Comparison of ENCODE assay signal across 10 mouse cellular contexts in the genomic region with DNA sequence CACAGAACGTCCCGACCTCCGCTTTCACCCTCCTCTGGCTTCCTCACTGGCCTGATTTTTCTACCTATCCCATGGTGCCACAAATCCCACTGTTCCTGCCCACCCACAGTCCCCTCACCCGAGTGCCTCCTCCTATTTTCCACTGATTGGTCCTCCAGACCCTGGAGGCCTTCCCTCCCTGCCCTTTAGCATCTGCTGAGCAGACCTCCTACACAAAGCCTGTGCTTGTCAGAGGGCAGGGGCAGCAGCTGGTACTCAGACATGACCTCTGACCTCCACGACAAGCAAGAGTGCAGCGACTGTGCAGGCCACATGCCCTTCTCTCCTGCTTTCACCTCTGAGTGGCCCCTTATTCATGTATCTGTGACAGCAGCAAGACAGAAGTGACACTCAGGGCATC.
A peak's percentile ranks its signal among the peaks of the same experiment; 100 is the strongest.
DNase-seq lines count a peak whose midpoint lies in the region; ATAC-seq lines count a peak whose summit lies in the region.
"Had no signal": no experiment of that assay in that cellular context is flagged by ENCODE, and none has a peak within 500 bp of the region (broad histone marks: within the 10 kb centered on the region; RNA-seq: fewer than 3 reads in every experiment).

No protein-coding gene starts in this region.

- H3K27ac ChIP-seq in hindbrain, embryonic 10.5 days: peak overlapping the region; percentile 84
- H3K27ac ChIP-seq in hindbrain, embryonic 14.5 days: no peak overlapping the region
- peak overlapping the region; percentile 81 for H3K27ac ChIP-seq in embryonic facial prominence, embryonic 10.5 days (replicated peaks)
- no peak overlapping the region; the same call in 1 of the 2 replicates for H3K27ac ChIP-seq in hindbrain, embryonic 16.5 days (ENCODE audit: low read depth, low read length)
- H3K27ac ChIP-seq in neural tube, embryonic 11.5 days (ENCODE audit: low read depth, low read length): peak overlapping the region; percentile 62

- peak; percentile 92 for DNase-seq in hindbrain, embryonic 10.5 days (ENCODE audit: low spot score)
- no peak for DNase-seq in hindbrain, embryonic 14.5 days (ENCODE audit: low spot score)
- DNase-seq in embryonic facial prominence, embryonic 10.5 days (ENCODE audit: low spot score): peak; percentile 79
- peak; percentile 63 for DNase-seq in neural tube, embryonic 11.5 days (ENCODE audit: low spot score)
- DNase-seq in left cerebral cortex, adult 18-20 months (ENCODE audit: low spot score in 2 of 2): no peak
- no peak for DNase-seq in cerebellum, postnatal 14 days
- DNase-seq: kidney, adult 8-10 months; right cerebral cortex, postnatal 4 days; thymus, adult 2 months had no signal

- H3K9me3 ChIP-seq in hindbrain, embryonic 10.5 days: no peaks in the 10 kb centered on the region
- no peaks in the 10 kb centered on the region for H3K9me3 ChIP-seq in hindbrain, embryonic 14.5 days (ENCODE audit: control insufficient read depth, low read length)
- H3K9me3 ChIP-seq in embryonic facial prominence, embryonic 10.5 days: no peaks in the 10 kb centered on the region
- H3K9me3 ChIP-seq in hindbrain, embryonic 16.5 days (ENCODE audit: control insufficient read depth, low read length): no peaks in the 10 kb centered on the region
- no peaks in the 10 kb centered on the region for H3K9me3 ChIP-seq in neural tube, embryonic 11.5 days (ENCODE audit: control insufficient read depth, low read length)

- peak overlapping the region; percentile 29; the same call in 1 of the 2 replicates for H3K4me3 ChIP-seq in hindbrain, embryonic 10.5 days
- H3K4me3 ChIP-seq in hindbrain, embryonic 14.5 days (replicated peaks; ENCODE audit: low read length): no peak overlapping the region
- no peak overlapping the region for H3K4me3 ChIP-seq in embryonic facial prominence, embryonic 10.5 days
- no peak overlapping the region for H3K4me3 ChIP-seq in hindbrain, embryonic 16.5 days (ENCODE audit: low read length)
- H3K4me3 ChIP-seq in neural tube, embryonic 11.5 days (ENCODE audit: low read depth, low read length): no peak overlapping the region

- no peak overlapping the region for H3K9ac ChIP-seq in hindbrain, embryonic 14.5 days
- 0 out of 2 replicates have a peak overlapping the region, but pooled peaks have one; percentile 11 for H3K9ac ChIP-seq in hindbrain, embryonic 16.5 days (ENCODE audit: low read depth, low read length)
- H3K9ac ChIP-seq in neural tube, embryonic 11.5 days (ENCODE audit: low read length): no peak overlapping the region

- whole genome bisulfite sequencing in hindbrain, embryonic 10.5 days: 20% methylated on average over 6 of the region's 6 CpGs
- 21% methylated on average over 6 of the region's 6 CpGs for WGBS in hindbrain, embryonic 14.5 days
- 17% methylated on average over 6 of the region's 6 CpGs for WGBS in embryonic facial prominence, embryonic 10.5 days
- WGBS in hindbrain, embryonic 16.5 days: 30% methylated on average over 6 of the region's 6 CpGs
- 21% methylated on average over 6 of the region's 6 CpGs for whole genome bisulfite sequencing in neural tube, embryonic 11.5 days

- H3K4me2 ChIP-seq in hindbrain, embryonic 14.5 days (replicated peaks): no peak overlapping the region
- H3K4me2 ChIP-seq in hindbrain, embryonic 16.5 days (ENCODE audit: low read length): no peak overlapping the region
- H3K4me2 ChIP-seq in neural tube, embryonic 11.5 days (ENCODE audit: low read depth): no peak overlapping the region

- H3K36me3 ChIP-seq in hindbrain, embryonic 10.5 days: 0 out of 2 replicates have a peak, but pooled peaks cover 3% of the 10 kb centered on the region
- no peaks in the 10 kb centered on the region for H3K36me3 ChIP-seq in hindbrain, embryonic 14.5 days (replicated peaks; ENCODE audit: control insufficient read depth, insufficient read depth)
- H3K36me3 ChIP-seq in embryonic facial prominence, embryonic 10.5 days (replicated peaks): peaks cover 11% of the 10 kb centered on the region; the same call in 1 of the 2 replicates
- no peaks in the 10 kb centered on the region for H3K36me3 ChIP-seq in hindbrain, embryonic 16.5 days (ENCODE audit: control insufficient read depth, insufficient read depth, low read length)
- H3K36me3 ChIP-seq in neural tube, embryonic 11.5 days (ENCODE audit: control insufficient read depth, insufficient read depth, low read length): no peaks in the 10 kb centered on the region

- no peak; the same call in 1 of the 2 replicates for ATAC-seq in hindbrain, embryonic 14.5 days (ENCODE audit: low FRiP score)
- peak; percentile 3; the same call in 1 of the 2 replicates for ATAC-seq in hindbrain, embryonic 16.5 days
- ATAC-seq in neural tube, embryonic 11.5 days (ENCODE audit: insufficient read depth, low FRiP score, low TSS enrichment): peak; percentile 45

- peaks cover 39% of the 10 kb centered on the region for H3K27me3 ChIP-seq in hindbrain, embryonic 10.5 days (ENCODE audit: insufficient read depth, poor library complexity, severe bottlenecking)
- no peaks in the 10 kb centered on the region for H3K27me3 ChIP-seq in hindbrain, embryonic 14.5 days (ENCODE audit: control insufficient read depth, insufficient read depth, low read length)
- 0 out of 2 replicates have a peak, but pooled peaks cover 3% of the 10 kb centered on the region for H3K27me3 ChIP-seq in embryonic facial prominence, embryonic 10.5 days (replicated peaks; ENCODE audit: low read depth, poor library complexity, severe bottlenecking)
- no peaks in the 10 kb centered on the region; the same call in 1 of the 2 replicates for H3K27me3 ChIP-seq in hindbrain, embryonic 16.5 days (replicated peaks; ENCODE audit: control insufficient read depth, insufficient read depth, low read length)
- no peaks in the 10 kb centered on the region for H3K27me3 ChIP-seq in neural tube, embryonic 11.5 days (ENCODE audit: control insufficient read depth, insufficient read depth, low read length)

- peaks cover 78% of the 10 kb centered on the region for H3K4me1 ChIP-seq in hindbrain, embryonic 10.5 days (replicated peaks)
- peaks cover 27% of the 10 kb centered on the region for H3K4me1 ChIP-seq in hindbrain, embryonic 14.5 days (replicated peaks; ENCODE audit: control insufficient read depth, insufficient read depth, low read length)
- peaks cover 75% of the 10 kb centered on the region for H3K4me1 ChIP-seq in embryonic facial prominence, embryonic 10.5 days
- H3K4me1 ChIP-seq in hindbrain, embryonic 16.5 days (ENCODE audit: control insufficient read depth, insufficient read depth, low read depth, low read length): peaks cover 26% of the 10 kb centered on the region
- H3K4me1 ChIP-seq in neural tube, embryonic 11.5 days (ENCODE audit: control insufficient read depth, insufficient read depth, low read length): peaks cover 33% of the 10 kb centered on the region

Comparison
In these comparisons a context has a peak if more than half of its experiments do, and no peak if none do; other contexts are left out.
1. DNase-seq: peak in hindbrain, embryonic 10.5 days (single experiment), embryonic facial prominence, embryonic 10.5 days (single experiment) and neural tube, embryonic 11.5 days (single experiment); none in hindbrain, embryonic 14.5 days (single experiment), left cerebral cortex, adult 18-20 months (0 of 2) and cerebellum, postnatal 14 days (0 of 2).
2. H3K27ac ChIP-seq: peak in hindbrain, embryonic 10.5 days (single experiment), embryonic facial prominence, embryonic 10.5 days (single experiment) and neural tube, embryonic 11.5 days (single experiment); none in hindbrain, embryonic 14.5 days (single experiment) and hindbrain, embryonic 16.5 days (single experiment).